Mouse (Mus musculus) intestine, embryonic 15.5 days (tissue): ENCODE data around the gene Smc1b. TPM values are rescaled to one million over a fixed set of nuclear protein-coding genes. Genes with fewer than 3 reads are reported as not detected.

Experiments
- polyA plus RNA-seq: library from polyadenylated mRNA; unstranded; fragments of >200 nt; fragmentation: Nextera tagmentation; extraction: Ambion mirVana; gene quantifications from 2 replicates; pipeline ENCODE4 v1.2.1, GENCODE M21; 2015

The Smc1b gene
- polyA plus RNA-seq, 1 experiment from 2014 or later, result 0.11 TPM

Other genes starting within 250 kb of the Smc1b start
- gene Gm29666, start 211.9 kb downstream of the Smc1b start, polyA plus RNA-seq, result 0.58 and 0.71 TPM in 2 replicates
- gene Nup50, start 208.6 kb downstream of the Smc1b start, polyA plus RNA-seq, result 36.8 and 40.4 TPM in 2 replicates
- 9.6 and 12.6 TPM in 2 replicates for gene 5031439G07Rik, start 143.4 kb downstream of the Smc1b start, polyA plus RNA-seq
- 1.5 and 2.1 TPM in 2 replicates for gene Upk3a, start 114.8 kb downstream of the Smc1b start, polyA plus RNA-seq
- 29.2 and 29.9 TPM in 2 replicates for gene Fam118a, start 103.0 kb downstream of the Smc1b start, polyA plus RNA-seq
- gene Ribc2, start 114 bp upstream of the Smc1b start, polyA plus RNA-seq, result 0.08 and 0.19 TPM in 2 replicates
- gene Fbln1, start 74.0 kb upstream of the Smc1b start, polyA plus RNA-seq, result 184 and 194 TPM in 2 replicates
- 211 and 212 TPM in 2 replicates for gene Atxn10, start 204.3 kb upstream of the Smc1b start, polyA plus RNA-seq